Mouse (Mus musculus) liver, adult (tissue): ENCODE results near the gene Alad.

ENCODE experiments used
- GATA4 ChIP-seq: IDR thresholded peaks from 2 replicates; pipeline ENCODE4 v1.6.1; 2014; ENCODE audit warnings: mild to moderate bottlenecking, low read length; ENCODE audit not compliant: insufficient replicate concordance

Alad gene

GRCm38 (mm10) chr4:62524651-62525488 lies 5.2 kb upstream of the Alad start, which contains the start of the genes Pole3 and 4933430I17Rik:
Gene Pole3 (minus strand): TSS chr4:62525068.
Gene 4933430I17Rik (plus strand): TSS chr4:62525369.
- TF ChIP-seq GATA4 = no peak; the same call in 1 of the 2 replicates

- TF ChIP-seq GATA4 = no peak
These were observed 1.2 kb upstream of the Alad start for GRCm38 (mm10) chr4:62520892-62521400.

DNA sequence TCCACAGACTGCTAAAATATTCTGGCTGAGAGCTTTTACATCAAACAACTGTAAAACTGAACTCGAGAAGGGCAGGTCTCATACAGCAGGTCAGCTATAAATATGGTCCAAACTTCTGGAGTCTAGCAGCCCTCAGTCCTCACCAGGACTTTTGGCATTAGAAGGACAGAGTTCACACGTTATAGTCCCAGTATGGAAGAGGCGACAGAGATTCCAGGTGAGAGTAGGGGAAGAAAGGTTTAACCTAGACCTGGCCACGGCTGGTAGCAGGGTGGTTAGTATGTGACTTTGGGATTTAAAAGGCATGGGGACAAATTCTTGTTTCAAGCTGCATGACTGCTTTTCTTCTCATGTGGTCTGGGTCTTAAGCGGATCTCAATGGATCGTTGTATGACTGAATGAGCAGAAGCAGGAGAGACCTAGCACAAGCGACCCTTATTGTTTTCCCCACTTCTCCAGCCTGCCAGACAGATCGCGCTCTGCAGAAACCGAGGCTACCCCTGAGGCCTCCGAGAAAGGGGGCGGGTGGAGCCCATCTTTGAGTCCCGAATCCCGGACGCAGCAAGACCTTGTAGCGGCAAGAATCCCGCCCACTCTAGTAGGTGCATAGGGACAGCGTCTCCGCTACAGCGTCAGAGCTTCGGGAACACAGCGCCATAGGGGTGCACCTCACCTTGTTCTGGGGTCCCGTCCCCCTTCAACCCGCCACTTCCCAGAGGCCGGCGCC lies 433 bp downstream of the Alad start:
- no peak for TF ChIP-seq GATA4

GRCm38 (mm10) chr4:62518416-62519121 lies 1.1 kb downstream of the Alad start:
- TF ChIP-seq GATA4 = no peak

- TF ChIP-seq GATA4 = no peak
These were observed 1.9 kb downstream of the Alad start for GRCm38 (mm10) chr4:62517538-62518415.

GRCm38 (mm10) chr4:62517046-62517445 lies 2.7 kb downstream of the Alad start:
- no peak; the same call in 1 of the 2 replicates for TF ChIP-seq GATA4

DNA sequence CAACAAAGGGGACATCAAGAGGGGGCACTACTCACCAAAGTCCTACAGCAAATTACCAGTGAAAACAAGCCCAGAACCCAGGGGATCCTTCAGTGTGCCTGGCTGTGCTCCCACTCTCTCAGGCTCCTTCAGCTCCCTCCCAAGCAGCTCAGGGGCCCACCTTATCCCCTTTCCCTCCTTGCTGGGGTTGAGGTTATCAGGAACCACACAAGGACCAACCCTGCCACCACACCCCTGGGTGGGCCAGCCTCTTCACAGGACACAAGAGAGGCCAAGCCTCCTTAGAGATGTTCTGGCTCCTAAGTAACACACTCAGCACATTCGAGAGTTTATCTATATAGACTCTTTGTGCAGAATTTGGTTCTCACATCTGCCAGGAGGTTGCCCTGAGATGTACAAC lies 3.1 kb downstream of the Alad start:
- no peak for TF ChIP-seq GATA4

DNA sequence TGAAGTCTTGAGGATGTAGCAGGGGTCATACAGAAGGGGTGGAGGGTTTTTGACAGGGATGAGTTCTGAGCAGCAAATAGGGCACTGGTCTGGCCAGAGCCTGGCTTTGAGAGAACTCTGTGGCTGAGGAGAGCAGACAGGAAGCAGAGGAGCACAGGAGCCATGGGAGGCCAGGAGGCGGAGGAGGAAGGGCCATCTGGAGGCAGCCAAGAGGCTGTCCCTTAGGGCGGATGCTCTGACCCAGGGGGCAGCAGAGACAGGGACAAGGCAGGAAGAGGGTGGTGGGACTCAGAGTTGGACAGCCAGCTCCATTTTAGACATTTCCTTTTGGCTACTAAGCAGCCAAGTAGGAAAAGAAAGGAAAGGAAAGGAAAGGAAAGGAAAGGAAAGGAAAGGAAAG lies 3.6 kb downstream of the Alad start:
- TF ChIP-seq GATA4 = peak; percentile 69; the same call in 1 of the 2 replicates

DNA sequence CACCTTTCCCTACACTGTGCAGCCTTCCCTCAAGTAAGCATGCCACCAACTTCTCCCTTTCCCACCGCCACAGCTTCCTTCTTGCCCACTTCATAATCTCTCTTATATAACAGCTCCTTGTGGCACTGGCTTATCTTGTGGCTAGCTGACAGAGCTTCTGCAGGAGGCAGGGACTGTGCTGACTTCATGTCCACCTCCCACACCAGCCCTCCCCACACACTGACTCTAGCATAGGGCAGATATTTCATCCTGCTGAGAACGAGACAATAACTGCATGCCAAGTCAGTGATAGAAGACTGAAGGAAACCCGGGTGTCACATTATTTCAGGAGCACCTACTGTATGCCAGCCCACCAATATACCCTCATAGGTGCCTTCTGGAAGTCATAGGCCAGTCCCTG lies 4.2 kb downstream of the Alad start:
- peak; percentile 54; the same call in 1 of the 2 replicates for TF ChIP-seq GATA4

GRCm38 (mm10) chr4:62514995-62515394 lies 4.7 kb downstream of the Alad start:
- TF ChIP-seq GATA4 = no peak

GRCm38 (mm10) chr4:62513998-62514506 lies 5.7 kb downstream of the Alad start:
- no peak for TF ChIP-seq GATA4

DNA sequence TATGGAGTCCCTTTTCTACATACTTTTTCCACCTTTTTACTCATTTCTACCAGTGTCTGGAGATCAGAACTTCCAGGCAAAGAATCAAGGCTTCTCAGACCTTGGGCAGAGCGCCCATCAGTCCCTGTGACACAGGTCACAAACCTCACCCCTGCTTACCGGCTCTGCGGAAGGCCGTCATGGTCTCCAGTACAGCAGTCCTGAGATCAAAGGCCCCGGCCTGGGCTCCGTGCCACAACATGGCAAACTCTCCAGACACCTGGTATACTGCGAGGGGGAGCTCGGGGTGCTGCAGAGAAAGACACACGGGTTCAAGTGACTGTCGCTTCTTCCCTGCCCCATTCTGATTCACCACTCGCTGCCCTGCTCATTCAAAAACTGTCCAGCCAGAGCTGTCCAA lies 9.8 kb downstream of the Alad start:
- no peak for TF ChIP-seq GATA4

- TF ChIP-seq GATA4 = no peak
These were observed 10.9 kb downstream of the Alad start for GRCm38 (mm10) chr4:62508839-62509238.

- no peak for TF ChIP-seq GATA4
These were observed 12.9 kb downstream of the Alad start for GRCm38 (mm10) chr4:62506798-62507197.
